Mouse (Mus musculus): Measurements from ENCODE around the gene Fam20b.

Gene Fam20b

GRCm38 (mm10) chr1:156640577-156640976, 78.3 kb downstream of the Fam20b start:
- DNase-seq (ENCODE audit: low read depth, low spot score): no peak

GRCm38 (mm10) chr1:156639455-156639854, 79.4 kb downstream of the Fam20b start:
- no peak for DNase-seq (ENCODE audit: low read depth, low spot score)

- DNase-seq (ENCODE audit: low read depth, low spot score): no peak
Observed at GRCm38 (mm10) chr1:156635148-156635547, 83.7 kb downstream of the Fam20b start.

GRCm38 (mm10) chr1:156633095-156633494, 85.8 kb downstream of the Fam20b start:
- no peak for DNase-seq (ENCODE audit: low read depth, low spot score)

- DNase-seq (ENCODE audit: low read depth, low spot score): no peak
Observed at GRCm38 (mm10) chr1:156630965-156631364, 87.9 kb downstream of the Fam20b start.

GRCm38 (mm10) chr1:156629984-156630383, 88.9 kb downstream of the Fam20b start:
- no peak for DNase-seq (ENCODE audit: low read depth, low spot score)
